Mouse (Mus musculus) stomach, postnatal 0 days (tissue): ENCODE data around the gene Ngfr.

ENCODE experiments used
- CTCF ChIP-seq: IDR thresholded peaks from 2 replicates; pipeline ENCODE4 v1.5.1; 2016; ENCODE audit warnings: antibody characterized with exemption, low read depth, mild to moderate bottlenecking, moderate library complexity
- EP300 ChIP-seq: optimal IDR thresholded peaks from 2 replicates; pipeline ENCODE3; 2016; ENCODE audit warnings: antibody characterized with exemption

- TF ChIP-seq CTCF (no peak), EP300 (no peak)
These were observed 1.9 kb downstream of the Ngfr start for GRCm38 (mm10) chr11:95585684-95586083.
